Mouse (Mus musculus) G1E-ER4 (cell line): ENCODE results near the gene Bdh2. TPM values are rescaled to one million over a fixed set of nuclear protein-coding genes. Genes with fewer than 3 reads are reported as not detected.

Experiments used
- GATA1 ChIP-seq: IDR thresholded peaks from one replicate; pipeline ENCODE4 v1.8.0; 2012; ENCODE audit warnings: low read length, inconsistent platforms
- polyA plus RNA-seq: library from polyadenylated mRNA; stranded (reverse); fragments of >175 nt; gene quantifications from 2 replicates; pipeline ENCODE4 v1.2.3, GENCODE M21; 2012

The Bdh2 gene
- polyA plus RNA-seq, result not detected in 2 replicates

DNA sequence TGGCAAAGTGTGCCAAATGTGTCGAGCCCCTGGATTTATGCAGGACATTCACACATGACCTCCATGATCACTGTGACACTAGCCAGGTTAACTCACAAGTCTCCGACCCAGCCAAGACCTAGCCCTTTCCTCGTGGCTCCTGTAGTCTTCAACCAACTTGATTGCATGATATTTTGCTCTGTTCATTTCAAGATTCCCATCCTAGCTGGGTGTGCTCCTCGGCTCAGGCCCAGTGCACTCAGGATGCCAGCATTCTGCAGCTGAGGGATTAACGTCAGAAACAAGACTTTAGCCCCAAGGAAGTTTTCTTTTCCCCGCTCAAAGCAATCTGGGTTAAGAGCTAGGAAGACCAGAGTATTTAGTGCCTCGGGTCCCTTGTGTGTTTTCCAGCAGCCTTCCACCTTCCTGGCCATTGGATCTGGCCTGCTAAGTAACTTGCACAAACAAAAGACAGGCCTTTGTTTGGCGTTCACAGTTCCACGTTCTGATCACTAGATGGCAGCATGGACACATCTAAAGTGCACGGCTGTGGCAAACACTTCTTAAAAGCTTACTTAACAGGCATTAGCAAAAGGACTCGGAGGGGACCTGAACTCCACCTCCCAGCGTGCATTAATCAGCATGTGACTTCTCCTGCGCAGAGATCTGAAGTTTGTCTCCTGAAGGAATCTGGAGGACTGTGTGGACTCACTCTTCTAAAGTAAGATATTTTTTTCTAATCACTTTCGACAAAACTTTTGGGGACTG, at the start of gene Bdh2:
Bdh2 (plus strand) TSS at position 553 of the 747 bp plus-strand sequence.
- TF ChIP-seq GATA1, result no peak

DNA sequence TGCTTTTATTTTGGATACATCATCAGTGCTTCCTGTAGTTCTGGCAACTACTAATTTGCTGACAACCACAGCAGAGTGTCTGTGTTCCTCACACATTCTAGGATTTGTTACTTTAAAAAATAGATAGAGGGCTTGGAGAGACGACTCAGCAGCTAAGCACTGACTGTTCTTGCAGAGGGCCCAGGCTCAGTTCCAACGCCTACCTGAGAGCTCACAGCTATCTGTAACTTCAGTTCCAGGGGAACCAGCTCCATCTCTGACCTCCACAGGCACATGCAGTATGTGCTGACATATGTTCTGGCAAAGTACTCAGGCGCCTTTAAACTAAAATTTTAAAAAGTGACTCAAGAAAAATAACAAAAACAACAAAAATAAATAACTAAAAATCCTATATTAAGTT, 49.0 kb upstream of the Bdh2 start:
- TF ChIP-seq GATA1, result no peak

DNA sequence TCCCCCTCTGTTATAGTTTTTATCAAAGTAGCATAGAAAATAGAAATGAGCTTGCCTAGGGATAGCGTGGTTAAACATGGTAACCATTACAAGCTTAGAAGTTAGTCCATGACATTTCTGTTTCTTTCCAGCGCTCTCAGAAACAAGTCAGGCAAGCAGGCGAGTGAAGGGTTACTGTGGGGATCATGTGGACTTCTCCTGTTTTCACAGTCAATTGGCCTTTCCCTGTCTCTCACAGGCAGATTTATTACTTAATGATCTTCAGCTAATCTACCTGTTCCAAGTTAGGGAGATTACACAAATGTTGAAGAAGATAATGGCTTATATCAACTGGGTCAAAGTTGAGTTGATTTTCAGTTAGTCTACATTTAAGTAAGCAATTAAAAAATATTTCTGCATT, 48.6 kb upstream of the Bdh2 start:
- TF ChIP-seq GATA1, result no peak

DNA sequence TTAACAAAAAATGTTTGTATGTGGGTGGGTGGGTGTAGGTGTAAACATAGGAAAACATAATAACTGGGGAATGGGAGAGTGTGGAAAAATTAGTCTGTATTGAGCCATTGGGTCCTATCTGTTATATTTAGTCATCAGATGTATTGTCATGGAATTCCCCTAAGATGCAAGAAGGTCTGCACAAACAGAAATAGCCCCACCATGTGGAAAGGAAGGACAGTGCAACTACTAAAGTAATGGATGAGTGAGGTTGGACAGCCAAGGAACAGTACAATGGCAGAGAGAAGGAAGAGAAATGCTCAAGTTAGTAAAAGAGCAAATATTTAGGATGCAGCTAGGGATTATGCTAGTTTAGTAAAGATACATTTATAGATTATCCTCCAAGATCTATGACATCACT, 35.3 kb upstream of the Bdh2 start:
- no peak for TF ChIP-seq GATA1

DNA sequence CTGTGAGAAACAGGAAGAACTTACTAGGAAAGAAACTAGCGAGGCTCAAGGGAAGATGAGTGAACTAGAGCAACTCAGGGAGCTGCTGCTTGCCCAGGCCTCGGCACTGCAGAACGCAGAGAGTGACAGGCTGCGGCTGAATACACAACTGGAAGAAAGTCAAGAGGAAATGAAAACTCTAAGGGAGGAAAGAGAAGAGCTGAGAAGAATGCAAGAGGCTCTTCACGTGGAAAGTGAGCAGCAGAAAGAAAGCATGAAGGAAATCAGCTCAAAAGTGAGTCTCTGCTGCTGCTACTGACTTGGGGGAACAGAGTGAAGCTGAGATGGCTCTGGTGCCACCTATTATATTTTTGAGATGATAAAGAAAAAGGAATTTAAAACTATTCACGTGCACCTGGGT, 34.2 kb upstream of the Bdh2 start:
- no peak for TF ChIP-seq GATA1

DNA sequence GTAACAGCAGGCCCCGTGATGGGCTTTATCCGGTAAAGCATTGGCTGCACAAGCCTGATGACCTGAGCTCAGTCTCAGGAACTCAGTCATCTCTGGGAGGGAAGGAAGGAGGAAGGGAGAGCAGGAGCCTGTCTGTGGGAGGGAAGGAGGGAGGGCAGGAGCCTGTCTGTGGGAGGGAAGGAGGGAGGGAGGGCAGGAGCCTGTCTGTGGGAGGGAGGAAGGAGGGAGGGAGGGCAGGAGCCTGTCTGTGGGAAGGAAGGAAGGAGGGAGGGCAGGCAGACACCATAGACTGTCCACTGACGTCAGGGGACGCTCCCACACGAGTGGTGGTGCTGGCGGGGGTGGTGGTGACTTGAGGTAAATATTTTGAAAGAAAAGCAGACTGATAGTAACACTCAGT, 31.9 kb upstream of the Bdh2 start:
- TF ChIP-seq GATA1, result no peak

DNA sequence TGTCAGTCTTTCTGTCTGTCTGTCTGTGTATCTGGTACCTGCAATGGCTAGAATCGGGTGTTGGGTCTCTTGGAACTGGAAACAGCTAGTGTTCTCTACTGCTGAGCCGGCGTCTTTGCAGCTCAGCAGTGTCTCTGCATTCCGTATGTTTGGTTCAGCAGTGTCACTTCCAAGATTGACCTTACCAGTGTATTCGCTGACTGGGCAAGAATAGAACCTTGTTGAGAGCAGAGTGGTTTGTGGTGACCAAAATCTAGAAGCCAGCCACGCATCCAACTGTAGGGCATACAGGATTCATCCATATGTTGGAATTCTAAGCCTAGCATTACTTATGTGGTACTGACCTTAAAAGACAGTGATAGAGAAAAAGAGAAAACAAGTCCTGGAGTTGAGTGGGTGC, 29.2 kb upstream of the Bdh2 start:
- TF ChIP-seq GATA1, result no peak

DNA sequence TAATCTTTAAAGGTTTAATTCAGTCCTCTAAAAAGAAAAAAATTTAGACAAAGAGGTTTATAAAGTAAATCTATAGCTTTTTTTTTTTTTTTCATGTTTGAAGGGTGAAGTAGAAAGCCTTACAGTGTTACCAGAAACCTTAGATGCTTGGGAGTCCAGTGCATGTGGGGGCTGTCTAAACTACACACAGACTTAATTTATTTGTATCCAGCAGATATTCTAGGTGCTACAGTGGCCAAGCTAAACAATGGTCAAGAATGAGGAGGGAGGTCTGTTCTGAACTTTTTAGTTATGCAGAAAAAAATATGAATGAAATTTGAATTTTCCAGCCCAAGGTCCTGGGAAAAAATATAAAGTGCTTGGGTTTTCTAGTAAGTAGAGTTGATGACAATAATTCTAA, 26.2 kb upstream of the Bdh2 start:
- TF ChIP-seq GATA1, result no peak

DNA sequence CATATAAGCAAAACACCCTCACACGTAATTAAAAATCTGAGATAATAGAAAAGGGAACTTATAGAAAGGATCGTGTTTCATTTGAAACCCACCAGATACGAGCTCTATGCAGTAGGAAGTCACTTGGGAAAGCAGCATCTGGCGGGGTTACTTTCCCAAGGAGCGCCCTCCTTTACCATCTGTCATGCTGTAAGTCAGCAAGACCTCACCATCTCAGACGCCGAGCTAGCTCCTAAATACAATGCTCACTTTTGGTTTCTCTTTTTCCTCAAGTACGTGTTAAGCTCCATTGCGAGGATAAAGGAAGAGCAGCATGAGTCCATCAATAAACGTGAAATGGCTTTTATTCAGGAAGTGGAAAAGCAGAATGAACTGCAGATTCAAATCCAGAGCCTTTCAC, 22.1 kb upstream of the Bdh2 start:
- TF ChIP-seq GATA1, result no peak

DNA sequence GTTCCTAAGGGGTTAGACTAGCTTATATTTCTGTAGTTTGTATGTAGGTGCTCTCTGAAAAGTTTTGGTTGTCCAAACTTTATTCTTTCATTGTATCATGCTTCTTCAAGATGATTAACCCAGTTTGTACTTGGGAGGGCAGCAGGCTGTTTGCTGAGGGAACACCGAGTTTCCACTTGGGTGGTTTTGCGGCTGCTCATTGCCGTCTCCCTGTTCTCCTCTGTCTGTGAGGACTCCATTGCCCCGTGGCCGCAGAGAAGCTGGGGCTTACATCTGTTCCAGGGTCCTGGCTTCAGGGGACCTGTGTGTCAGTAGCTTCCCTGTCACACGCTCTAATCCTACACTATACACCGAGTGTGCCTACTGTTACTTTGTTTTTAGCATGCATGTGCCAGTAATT, 20.8 kb upstream of the Bdh2 start:
- no peak for TF ChIP-seq GATA1

DNA sequence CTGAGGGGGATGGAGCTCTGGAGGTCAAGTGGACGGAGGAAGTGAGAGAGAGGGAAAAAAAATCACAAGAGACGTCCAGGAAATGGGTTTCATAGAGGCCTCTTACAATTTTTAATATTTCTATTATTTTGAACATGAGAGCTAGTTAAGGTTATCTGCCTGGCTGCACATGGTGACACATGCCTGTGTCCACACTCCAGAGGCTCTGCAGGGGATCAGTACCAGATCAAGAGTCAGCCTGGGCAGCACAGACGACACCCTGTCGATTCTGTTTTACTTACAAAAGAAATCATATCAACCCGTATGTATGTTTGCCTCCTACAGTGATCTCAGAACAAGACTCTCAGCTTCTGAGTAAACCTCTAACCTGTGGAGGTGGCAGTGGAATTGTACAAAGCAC, 12.4 kb upstream of the Bdh2 start:
- no peak for TF ChIP-seq GATA1

DNA sequence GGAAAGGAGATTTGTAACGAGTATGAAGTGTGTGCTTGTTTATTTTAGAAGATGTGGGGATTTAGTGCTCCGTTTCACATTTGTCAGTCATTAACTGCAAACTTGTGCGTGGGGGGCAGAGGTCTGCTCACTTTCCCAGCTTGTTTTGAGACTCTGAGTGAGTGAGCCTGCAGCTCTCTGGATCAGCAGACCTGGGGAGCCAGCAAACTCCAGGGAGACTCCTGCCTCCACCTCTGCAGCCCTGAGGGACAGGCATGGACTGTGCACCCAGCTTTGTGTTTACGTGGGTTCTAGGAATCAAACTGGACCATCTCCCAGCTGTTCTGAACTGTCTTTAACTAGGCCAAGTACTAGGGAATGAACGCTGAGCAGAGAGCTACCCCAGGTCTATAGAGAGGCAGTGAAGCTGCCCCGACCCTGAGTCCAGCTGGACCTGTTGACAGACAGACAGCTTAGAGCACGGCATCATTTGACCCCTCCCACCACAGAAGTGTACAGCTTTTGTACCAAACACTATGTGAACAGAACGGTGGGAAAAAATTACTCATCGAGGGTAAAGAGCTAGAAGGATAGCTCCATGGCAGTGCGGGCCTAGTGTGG, 11.5 kb upstream of the Bdh2 start:
- no peak for TF ChIP-seq GATA1

DNA sequence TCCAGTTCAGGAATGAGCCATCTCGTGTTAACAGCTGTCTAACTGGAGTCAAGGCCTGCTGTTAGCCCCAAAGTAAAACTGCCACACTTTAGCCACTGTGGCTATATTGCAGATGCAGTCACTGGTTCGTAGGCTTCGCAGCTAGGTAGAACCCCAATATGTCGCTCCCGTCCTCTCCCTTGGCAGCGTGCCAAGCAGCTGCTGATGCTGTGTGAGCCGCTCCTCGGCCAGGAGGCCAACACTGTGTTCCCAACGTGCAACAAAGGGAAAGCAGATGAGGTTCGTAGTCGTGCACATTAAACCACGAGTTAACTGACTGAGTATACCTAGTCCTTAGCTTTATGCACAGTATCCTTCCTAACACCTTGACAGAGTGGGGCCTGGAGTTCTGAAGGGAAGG, 8.4 kb upstream of the Bdh2 start:
- TF ChIP-seq GATA1, result no peak

DNA sequence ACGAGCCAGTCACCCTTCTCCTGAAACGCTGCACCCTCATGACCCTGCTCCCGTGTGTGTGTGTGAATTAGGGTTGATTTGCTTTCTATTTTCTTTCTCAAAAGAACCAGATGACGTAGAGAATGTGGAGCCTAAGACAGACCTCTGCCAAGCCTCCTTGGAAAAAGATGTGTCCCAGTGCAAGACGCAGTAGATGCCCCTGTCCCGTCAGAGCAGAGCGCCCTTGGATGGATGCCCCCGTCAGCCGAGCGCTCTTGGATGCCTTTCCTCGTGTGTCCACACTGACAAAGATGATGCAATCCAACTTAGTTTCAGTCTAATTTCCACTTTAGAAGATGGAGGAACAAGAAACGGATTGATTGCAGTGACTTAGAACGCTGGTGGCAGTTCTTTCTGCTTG, 8.0 kb upstream of the Bdh2 start:
- no peak for TF ChIP-seq GATA1

DNA sequence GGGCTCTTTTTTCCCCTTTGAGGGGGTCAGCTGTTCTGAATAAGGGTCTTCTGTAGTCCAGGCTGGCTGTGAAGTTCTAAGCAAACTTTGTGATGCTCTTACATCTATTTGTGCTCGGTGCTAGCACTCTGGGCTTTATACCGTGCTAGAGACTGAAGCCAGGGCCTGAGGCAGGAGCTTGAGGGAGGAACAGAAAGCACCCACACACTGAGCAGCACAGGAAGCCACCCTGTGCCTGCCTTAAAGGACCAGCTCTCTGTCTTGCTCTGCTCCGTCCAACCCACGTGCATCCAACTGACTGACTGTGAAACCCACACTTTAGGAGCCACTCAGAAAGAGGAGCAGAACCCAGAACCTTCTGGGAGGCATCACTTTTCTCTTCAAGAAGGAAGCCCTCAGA, 861 bp upstream of the Bdh2 start:
- TF ChIP-seq GATA1, result no peak

DNA sequence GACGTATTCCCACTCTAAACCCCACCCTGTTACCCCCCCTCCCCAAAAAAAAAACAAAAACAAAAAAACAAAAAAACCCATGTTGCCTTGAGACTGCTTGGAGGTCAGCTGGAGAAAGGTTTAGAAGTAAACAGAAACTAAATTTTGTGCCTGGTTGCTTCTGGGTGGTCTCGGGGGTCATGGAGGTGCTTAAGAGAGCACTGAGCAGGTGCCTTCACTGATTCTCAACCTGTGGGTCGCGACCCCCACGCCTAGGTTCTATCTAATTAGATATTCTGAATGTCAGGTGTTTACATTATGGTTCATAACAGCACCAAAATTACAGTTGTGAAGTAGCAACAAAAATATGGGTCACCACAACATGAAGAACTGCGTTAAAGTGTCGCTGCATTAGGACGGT, 680 bp downstream of the Bdh2 start:
- TF ChIP-seq GATA1, result no peak

DNA sequence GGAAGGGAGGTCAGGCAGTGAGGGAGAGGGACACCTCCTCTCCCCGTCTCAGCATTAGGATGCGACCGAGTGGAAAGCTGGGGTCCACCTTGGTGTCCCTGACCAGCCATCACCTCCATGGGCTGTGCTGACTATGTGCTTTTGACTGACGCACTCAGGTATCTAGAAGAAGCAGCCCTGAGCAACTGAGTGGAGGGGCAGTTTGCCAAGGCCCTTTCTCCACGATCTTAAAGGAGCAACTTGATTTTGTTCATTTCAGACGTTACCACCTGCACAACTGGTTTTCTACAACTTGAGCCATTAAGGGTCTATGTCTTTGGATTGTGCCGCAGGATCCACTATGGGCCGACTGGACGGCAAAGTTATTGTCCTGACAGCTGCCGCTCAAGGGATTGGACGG, 4.2 kb downstream of the Bdh2 start:
- TF ChIP-seq GATA1, result no peak
